Mouse (Mus musculus) liver, embryonic 15.5 days (tissue): ENCODE measurements around the gene Ptbp1. TPM values are rescaled to one million over a fixed set of nuclear protein-coding genes. Genes with fewer than 3 reads are reported as not detected.

Experiments used
- ATAC-seq: fragments of 200-750 bp; cut with Nextera tagmentation; 2 replicates; pipeline ENCODE4 v1.8.0; 2017; ENCODE audit warnings: moderate number of reproducible peaks, mild to moderate bottlenecking, moderate library complexity; ENCODE audit not compliant: insufficient read depth
- H3K27ac ChIP-seq: fragments of 300-500 bp; sonication (generic); replicated peaks from 2 replicates; pipeline ENCODE4 v1.5.1; 2015; ENCODE audit warnings: mild to moderate bottlenecking, inconsistent platforms
- H3K27me3 ChIP-seq: fragments of 300-500 bp; sonication (generic); 2 replicates; pipeline ENCODE4 v1.6.1; 2015; ENCODE audit warnings: mild to moderate bottlenecking, inconsistent platforms
- H3K36me3 ChIP-seq: fragments of 300-500 bp; sonication (generic); replicated peaks from 2 replicates; pipeline ENCODE4 v1.6.1; 2015; ENCODE audit warnings: moderate library complexity, mild to moderate bottlenecking, inconsistent platforms
- H3K4me1 ChIP-seq: fragments of 300-500 bp; sonication (generic); replicated peaks from 2 replicates; pipeline ENCODE4 v1.6.1; 2015; ENCODE audit warnings: inconsistent platforms
- H3K4me2 ChIP-seq: fragments of 300-500 bp; sonication (generic); 2 replicates; pipeline ENCODE4 v1.6.1; 2015; ENCODE audit warnings: moderate library complexity, mild to moderate bottlenecking, inconsistent platforms
- H3K4me3 ChIP-seq: fragments of 300-500 bp; sonication (generic); replicated peaks from 2 replicates; pipeline ENCODE4 v1.5.1; 2015; ENCODE audit warnings: mild to moderate bottlenecking, inconsistent platforms
- H3K9ac ChIP-seq: fragments of 300-500 bp; sonication (generic); 2 replicates; pipeline ENCODE4 v1.6.1; 2015; ENCODE audit warnings: moderate library complexity, mild to moderate bottlenecking, inconsistent platforms
- H3K9me3 ChIP-seq: fragments of 300-500 bp; sonication (generic); replicated peaks from 2 replicates; pipeline ENCODE4 v1.6.1; 2016; ENCODE audit warnings: inconsistent platforms
- WGBS: fragments of 180-500 bp; shearing (Covaris S2); methylation state at CpG from one replicate; pipeline ENCODE4 v1.1.7; 2015; ENCODE audit warnings: mixed read lengths; ENCODE audit not compliant: insufficient replicate concordance; 5-methylcytosine and 5-hydroxymethylcytosine counted together
- polyA plus RNA-seq: library from polyadenylated mRNA; unstranded; fragments of >200 nt; fragmentation: Nextera tagmentation; extraction: Ambion mirVana; gene quantifications from 2 replicates; pipeline ENCODE4 v1.2.1, GENCODE M21; 2015

Gene Ptbp1
- polyA plus RNA-seq, 1 experiment from 2014 or later: 120 TPM

DNA sequence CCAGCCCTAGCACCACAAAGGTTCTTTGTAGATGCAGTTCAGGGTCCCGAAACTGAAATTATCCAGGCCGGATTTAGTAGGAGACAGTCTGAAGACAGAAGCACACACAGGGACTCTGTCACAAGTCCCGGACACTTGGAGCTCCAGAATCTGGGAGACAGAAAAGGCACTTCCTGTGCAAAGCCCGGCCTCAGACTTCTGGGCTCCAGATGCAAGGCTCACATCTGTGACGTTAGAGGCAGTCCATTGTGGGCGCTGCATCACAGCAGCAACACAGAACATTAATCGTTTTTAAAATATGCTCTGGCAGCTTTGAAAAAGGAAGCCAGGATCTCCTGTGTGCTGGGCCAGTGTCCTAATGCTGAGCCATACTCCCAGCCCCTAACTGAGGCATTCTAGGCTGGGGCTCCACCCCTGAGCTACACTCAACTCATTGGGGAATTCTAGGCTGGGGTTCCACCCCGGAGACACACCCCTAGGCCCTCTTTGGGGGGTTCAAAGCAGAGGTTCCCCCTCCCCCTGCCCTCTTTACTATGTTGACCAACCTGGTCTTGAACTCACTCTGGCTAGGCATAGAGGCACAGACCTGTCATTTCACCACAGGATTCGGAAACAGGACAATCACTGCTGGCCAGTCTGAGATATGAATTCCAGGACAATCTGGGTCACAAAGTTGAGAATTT is 2.0 kb upstream of the Ptbp1 start:
- Histone ChIP-seq H3K27ac (peak overlapping the region; percentile 95), H3K9ac (peak overlapping the region; percentile 64), H3K27me3 (0 out of 2 replicates have a peak, but pooled peaks cover 3% of the 10 kb centered on the region), H3K9me3 (no peaks in the 10 kb centered on the region), H3K4me1 (peaks cover 60% of the 10 kb centered on the region), H3K36me3 (peaks cover 11% of the 10 kb centered on the region), H3K4me3 (no peak overlapping the region; the same call in 1 of the 2 replicates), H3K4me2 (peak overlapping the region; percentile 98)
- WGBS: 36% methylated on average over 9 of the region's 9 CpGs
- no peak for ATAC-seq

DNA sequence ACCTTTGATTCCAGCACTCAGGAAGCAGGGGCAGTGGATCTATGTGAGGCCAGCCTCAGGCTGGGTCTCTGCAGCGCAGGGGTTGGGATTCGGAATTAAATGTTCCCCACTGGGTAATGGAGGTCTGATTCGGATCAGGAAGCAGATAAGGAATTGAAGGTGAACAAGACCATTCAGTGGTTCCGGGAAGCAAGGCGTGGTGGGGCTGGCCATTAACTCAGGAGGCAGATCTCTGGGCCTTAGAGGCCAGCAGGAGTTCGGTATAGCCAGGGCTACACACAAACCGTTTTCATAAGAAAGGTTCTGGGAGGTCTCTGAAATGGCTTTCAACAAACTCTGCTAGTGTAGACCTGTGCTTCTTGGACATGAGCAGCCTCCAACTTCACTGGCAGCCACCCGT is 1.4 kb upstream of the Ptbp1 start:
- H3K27me3 ChIP-seq: 0 out of 2 replicates have a peak, but pooled peaks cover 3% of the 10 kb centered on the region
- H3K27ac ChIP-seq: peak overlapping the region; percentile 95
- peak overlapping the region; percentile 98 for H3K4me2 ChIP-seq
- ATAC-seq: no peak
- WGBS: 24% methylated on average over 8 of the region's 8 CpGs
- peak overlapping the region; percentile 97 for H3K4me3 ChIP-seq
- H3K4me1 ChIP-seq: peaks cover 65% of the 10 kb centered on the region
- no peaks in the 10 kb centered on the region for H3K9me3 ChIP-seq
- peaks cover 17% of the 10 kb centered on the region for H3K36me3 ChIP-seq
- peak overlapping the region; percentile 64 for H3K9ac ChIP-seq

DNA sequence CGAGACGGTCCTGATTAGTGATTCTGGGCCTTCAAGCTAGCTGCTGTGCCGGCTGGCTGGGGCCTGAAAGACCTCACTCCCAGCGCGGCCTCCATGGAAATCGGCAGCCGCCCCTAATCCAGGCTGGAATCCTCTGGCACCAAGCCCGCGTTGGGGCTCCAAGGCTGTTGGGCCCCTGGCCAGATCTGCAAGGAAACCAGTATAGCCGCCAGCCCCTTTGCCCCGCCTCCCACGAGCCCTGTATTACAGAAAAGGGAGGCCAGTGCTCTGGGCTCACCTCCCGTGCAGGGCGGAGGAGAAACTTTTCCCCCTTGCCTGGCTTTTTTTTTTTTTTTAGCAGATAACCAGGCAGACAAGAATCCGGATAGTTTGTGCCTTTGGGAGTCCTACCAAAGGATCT is 835 bp upstream of the Ptbp1 start:
- no peak for ATAC-seq
- 1% methylated on average over 15 of the region's 15 CpGs for WGBS
- H3K4me1 ChIP-seq: peaks cover 71% of the 10 kb centered on the region

DNA sequence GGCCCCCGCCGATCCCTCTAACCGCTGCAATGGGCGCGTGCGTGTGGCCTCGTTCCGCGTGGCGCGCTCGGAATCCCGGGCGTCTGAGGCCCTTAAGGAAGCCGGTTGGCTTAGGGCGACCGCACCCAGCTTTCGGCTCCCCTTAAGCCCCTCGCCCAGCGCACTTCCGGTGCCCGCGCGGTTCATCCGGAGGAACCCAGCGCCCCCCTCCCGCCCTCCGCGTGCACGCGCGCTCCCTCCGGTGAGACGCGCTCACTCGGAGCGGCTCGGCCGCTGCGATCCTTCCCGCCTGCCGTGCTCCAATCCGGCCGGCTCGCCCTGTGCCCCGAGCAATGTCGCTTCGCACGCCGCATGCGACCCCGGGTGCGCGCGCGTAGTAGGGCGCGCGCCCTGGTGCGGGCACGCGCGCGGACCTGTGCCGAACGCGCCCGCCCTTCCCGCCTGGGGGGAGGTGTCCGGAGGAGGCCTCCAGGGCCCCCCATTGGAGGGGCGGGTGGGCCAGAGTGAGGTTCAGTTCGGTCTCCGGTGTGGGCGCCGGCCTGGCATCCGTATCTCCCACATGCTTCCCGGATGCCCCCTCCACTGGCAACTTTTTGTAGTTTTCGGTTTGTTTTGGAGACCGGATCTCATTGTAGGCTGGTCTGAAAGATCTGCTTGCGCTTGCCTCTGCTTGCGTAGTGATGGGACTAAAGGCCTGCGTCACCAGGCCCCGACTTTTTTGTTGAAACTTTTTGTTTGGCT is 744 bp downstream of the Ptbp1 start:
- H3K4me1 ChIP-seq: peaks cover 78% of the 10 kb centered on the region
- peaks cover 38% of the 10 kb centered on the region for H3K36me3 ChIP-seq
- peak overlapping the region; percentile 93 for H3K9ac ChIP-seq
- peak overlapping the region; percentile 97 for H3K4me3 ChIP-seq
- peak overlapping the region; percentile 87 for H3K4me2 ChIP-seq
- peak overlapping the region; percentile 97 for H3K27ac ChIP-seq
- peak; percentile 19 for ATAC-seq
- H3K27me3 ChIP-seq: no peaks in the 10 kb centered on the region
- H3K9me3 ChIP-seq: no peaks in the 10 kb centered on the region
- WGBS: under 1% methylated on average over 83 of the region's 83 CpGs

More for the DNA sequence above, 835 bp upstream of the Ptbp1 start:
- H3K36me3 ChIP-seq: peaks cover 22% of the 10 kb centered on the region
- H3K4me3 ChIP-seq: peak overlapping the region; percentile 97
- H3K27me3 ChIP-seq: 0 out of 2 replicates have a peak, but pooled peaks cover 3% of the 10 kb centered on the region
- peak overlapping the region; percentile 98 for H3K4me2 ChIP-seq
- peak overlapping the region; percentile 64 for H3K9ac ChIP-seq
- H3K9me3 ChIP-seq: no peaks in the 10 kb centered on the region
- peak overlapping the region; percentile 95 for H3K27ac ChIP-seq

DNA sequence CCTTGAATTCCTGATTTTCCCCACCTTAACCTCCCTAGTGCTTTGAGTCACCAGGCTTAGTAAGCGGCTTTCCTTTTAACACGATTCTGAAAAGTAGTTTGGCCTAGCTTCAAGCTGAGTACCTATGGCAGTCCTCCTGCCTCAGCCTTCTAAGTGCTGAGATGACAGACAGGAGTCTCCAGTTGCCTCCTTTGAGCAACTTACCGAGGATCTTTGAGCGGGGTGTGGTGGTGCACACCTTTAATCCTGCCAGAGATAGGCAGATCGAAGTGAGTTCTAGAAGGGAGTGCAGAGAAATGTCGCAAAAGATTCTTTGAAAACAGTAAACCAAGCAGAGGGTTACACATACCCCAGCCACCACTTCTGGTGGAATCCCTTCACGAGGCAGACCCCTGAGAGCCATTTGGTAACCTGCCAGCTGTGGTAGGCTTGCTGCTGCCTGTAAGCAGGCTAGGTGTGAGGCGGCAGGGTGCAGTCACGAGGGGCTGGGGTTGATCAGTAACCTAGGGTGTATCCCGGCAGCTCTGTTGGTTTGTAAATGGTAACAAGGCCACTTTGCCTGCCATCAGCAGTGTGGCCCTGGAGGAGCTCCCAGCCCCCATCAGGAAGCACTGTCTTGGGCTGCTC is 1.4 kb downstream of the Ptbp1 start:
- peak overlapping the region; percentile 93 for H3K9ac ChIP-seq
- H3K4me2 ChIP-seq: peak overlapping the region; percentile 87
- ATAC-seq: no peak
- H3K27me3 ChIP-seq: no peaks in the 10 kb centered on the region
- H3K4me3 ChIP-seq: peak overlapping the region; percentile 97
- peak overlapping the region; percentile 97 for H3K27ac ChIP-seq
- peaks cover 45% of the 10 kb centered on the region for H3K36me3 ChIP-seq
- no peaks in the 10 kb centered on the region for H3K9me3 ChIP-seq
- under 1% methylated on average over 10 of the region's 10 CpGs for WGBS
- H3K4me1 ChIP-seq: peaks cover 76% of the 10 kb centered on the region

DNA sequence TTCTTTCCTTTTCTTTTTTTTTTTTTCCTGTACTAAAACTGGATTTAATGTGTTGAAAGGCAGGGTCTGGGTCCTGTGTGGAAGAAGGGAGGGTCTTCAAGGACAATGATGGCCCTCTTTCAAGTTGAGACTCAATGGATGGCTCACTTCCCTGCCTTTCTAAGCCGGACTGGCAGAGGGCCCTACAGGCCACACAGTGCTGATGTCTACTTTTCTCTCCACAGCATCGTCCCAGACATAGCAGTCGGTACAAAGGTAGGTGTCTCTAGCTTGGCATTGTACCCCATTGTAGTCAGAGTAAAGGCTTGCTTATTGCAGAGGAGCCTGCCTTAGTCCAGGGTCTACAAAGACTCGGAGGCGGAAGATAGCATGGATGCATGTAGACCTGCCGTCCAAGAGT is 2.1 kb downstream of the Ptbp1 start:
- peak overlapping the region; percentile 97 for H3K4me3 ChIP-seq
- H3K9ac ChIP-seq: peak overlapping the region; percentile 93
- peaks cover 72% of the 10 kb centered on the region for H3K4me1 ChIP-seq
- 29% methylated on average over 6 of the region's 6 CpGs for WGBS
- H3K4me2 ChIP-seq: peak overlapping the region; percentile 87
- no peak for ATAC-seq
- H3K9me3 ChIP-seq: no peaks in the 10 kb centered on the region
- peaks cover 51% of the 10 kb centered on the region for H3K36me3 ChIP-seq
- no peaks in the 10 kb centered on the region for H3K27me3 ChIP-seq
- H3K27ac ChIP-seq: peak overlapping the region; percentile 97

DNA sequence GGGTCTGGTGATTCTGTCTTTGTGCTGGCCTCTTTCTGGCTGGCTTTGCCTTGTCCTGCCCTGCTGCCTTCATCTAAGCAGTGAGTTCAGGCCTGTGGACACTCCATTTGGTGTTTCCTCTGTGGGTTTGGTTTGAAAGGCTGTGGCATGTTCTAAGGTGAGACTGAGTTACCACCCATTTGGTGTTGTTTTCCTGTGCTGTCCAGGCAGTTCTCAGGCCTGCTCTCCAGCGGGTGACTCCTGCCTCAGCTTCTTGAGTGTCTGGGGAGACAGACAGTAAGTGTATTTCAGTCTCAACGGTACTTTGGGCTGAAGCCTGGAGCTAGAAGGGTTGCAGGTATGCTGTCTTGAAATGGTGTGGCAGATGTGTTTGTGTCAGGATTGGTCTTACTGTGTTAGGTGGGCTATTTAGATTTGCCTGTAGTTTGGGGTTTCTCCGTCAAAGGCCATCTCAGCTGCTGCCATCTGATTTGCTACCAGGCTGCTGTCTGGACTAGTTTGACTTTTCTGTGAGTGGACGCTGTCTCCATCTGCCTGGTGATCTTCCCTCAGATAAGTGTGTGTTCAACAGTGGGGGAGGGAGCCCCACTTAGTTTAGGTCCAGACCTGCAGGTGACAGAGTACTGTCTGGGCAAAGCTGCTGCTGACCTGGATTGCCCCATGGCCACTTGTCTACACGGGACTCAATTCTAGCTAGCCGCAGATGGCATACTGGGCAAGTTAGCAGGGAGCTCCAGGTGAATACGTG is 2.7 kb downstream of the Ptbp1 start:
- Histone ChIP-seq H3K27me3 (no peaks in the 10 kb centered on the region), H3K9ac (peak overlapping the region; percentile 93), H3K4me1 (peaks cover 66% of the 10 kb centered on the region), H3K36me3 (peaks cover 57% of the 10 kb centered on the region), H3K4me3 (peak overlapping the region; percentile 97), H3K9me3 (no peaks in the 10 kb centered on the region), H3K27ac (peak overlapping the region; percentile 97), H3K4me2 (peak overlapping the region; percentile 87)
- 27% methylated on average over 7 of the region's 7 CpGs for WGBS
- ATAC-seq: no peak

DNA sequence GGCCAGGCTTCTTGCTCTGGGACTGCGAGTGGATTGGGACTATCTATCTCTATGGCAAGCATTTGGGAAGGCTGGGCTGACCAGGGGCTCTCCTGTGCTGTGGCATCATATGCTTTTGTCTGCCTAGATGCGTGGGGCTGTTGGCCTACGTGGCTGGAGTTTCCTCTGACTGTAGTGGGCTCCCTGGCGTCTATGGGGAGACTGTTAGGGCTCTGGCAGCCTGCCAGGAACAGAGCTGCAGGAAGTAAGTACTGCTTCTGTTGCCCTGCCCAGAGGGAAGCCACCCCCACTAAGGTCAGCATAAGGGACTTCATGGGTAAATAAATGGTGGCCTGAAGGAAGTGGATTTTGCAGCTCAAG is 3.2 kb downstream of the Ptbp1 start:
- Histone ChIP-seq H3K4me1 (peaks cover 61% of the 10 kb centered on the region), H3K36me3 (peaks cover 63% of the 10 kb centered on the region), H3K9ac (peak overlapping the region; percentile 93), H3K9me3 (no peaks in the 10 kb centered on the region), H3K27ac (peak overlapping the region; percentile 97; the same call in 1 of the 2 replicates), H3K27me3 (no peaks in the 10 kb centered on the region), H3K4me2 (peak overlapping the region; percentile 87), H3K4me3 (peak overlapping the region; percentile 97)
- ATAC-seq: no peak
- 16% methylated on average over 4 of the region's 4 CpGs for WGBS

DNA sequence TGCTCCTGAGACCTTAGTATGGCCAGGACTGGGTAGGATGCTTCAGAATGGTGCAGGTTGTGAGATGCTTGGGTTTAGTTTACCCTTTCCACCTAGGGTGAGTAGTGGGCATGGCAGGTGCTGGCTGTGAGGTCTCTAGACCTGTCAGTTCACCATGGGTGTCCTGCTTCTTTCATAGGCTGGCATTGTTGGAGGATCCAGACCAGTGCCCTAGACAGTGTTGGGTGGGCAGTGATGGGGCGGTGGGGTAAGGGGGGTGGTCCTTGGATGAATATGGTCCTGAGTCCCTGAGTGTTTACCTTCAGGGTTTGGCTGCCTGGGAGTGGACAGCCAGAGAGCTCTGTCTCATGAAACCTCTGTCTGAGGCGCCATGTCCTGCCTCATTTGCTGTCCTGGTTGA is 3.7 kb downstream of the Ptbp1 start:
- H3K27ac ChIP-seq: no peak overlapping the region
- peaks cover 56% of the 10 kb centered on the region for H3K4me1 ChIP-seq
- no peak for ATAC-seq
- H3K27me3 ChIP-seq: no peaks in the 10 kb centered on the region
- H3K9ac ChIP-seq: no peak overlapping the region
- H3K9me3 ChIP-seq: no peaks in the 10 kb centered on the region
- H3K4me2 ChIP-seq: peak overlapping the region; percentile 87
- 70% methylated on average over 2 of the region's 2 CpGs for WGBS
- peak overlapping the region; percentile 97; the same call in 1 of the 2 replicates for H3K4me3 ChIP-seq
- peaks cover 67% of the 10 kb centered on the region for H3K36me3 ChIP-seq

DNA sequence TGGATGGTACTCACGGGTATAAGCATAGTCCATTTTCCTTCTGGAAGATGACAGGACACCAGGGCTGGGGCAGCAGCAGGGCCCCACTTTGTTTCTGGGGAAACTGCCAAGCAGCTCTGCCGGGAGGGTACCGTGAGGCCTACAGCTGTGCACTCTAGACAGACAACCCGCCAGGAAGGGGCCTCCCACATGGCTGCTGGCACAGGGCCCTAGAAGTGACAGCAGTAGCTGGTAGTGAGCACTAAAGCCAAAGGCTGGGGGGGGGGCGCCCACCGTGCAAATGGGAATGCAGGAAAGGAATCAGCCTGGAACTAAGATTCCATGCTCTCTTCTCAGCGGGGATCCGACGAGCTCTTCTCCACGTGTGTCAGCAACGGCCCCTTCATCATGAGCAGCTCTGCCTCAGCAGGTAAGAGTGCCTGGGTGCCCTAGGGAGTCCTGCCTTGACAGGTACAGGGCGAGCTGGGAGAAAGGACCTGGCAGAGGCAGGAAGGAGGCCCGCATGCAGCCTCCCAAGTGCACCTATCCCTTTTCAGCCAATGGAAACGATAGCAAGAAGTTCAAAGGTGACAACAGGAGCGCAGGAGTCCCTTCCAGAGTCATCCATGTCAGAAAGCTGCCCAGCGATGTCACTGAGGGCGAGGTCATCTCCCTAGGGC is 4.3 kb downstream of the Ptbp1 start:
- H3K4me3 ChIP-seq: 0 out of 2 replicates have a peak overlapping the region, but pooled peaks have one; percentile 97
- H3K27ac ChIP-seq: no peak overlapping the region
- no peak for ATAC-seq
- WGBS: 61% methylated on average over 17 of the region's 17 CpGs
- no peak overlapping the region for H3K9ac ChIP-seq
- no peaks in the 10 kb centered on the region for H3K9me3 ChIP-seq
- peak overlapping the region; percentile 87; the same call in 1 of the 2 replicates for H3K4me2 ChIP-seq
- H3K4me1 ChIP-seq: peaks cover 49% of the 10 kb centered on the region
- no peaks in the 10 kb centered on the region for H3K27me3 ChIP-seq
- peaks cover 74% of the 10 kb centered on the region for H3K36me3 ChIP-seq
